ENCODE assay signal across 9 mouse cellular contexts in the genomic region with DNA sequence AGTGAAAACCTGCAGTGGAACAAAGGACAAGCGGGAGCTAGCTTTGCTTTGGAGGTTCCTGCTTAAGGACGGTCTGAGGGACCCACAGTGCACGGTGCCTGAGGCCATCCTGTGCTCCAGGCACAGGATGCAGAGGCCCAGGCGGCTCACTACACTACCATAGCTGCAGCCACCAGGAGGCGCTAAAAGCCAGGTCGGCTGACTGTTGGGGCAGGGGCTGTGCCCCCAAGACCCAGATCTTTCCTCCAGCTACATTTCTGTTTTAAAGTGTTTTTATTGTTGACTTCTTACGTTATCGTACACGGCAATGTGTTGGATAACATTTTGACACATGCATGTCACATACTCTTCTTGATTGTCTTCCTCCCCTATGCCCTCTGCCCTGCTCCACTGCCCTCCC. TPM values are rescaled to one million over a fixed set of nuclear protein-coding genes. Genes with fewer than 3 reads are reported as not detected.
DNase-seq lines count a peak whose midpoint lies in the region; ATAC-seq and TF ChIP-seq lines count a peak whose summit lies in the region.
"Had no signal": no experiment of that assay in that cellular context is flagged by ENCODE, and none has a peak within 500 bp of the region (broad histone marks: within the 10 kb centered on the region; RNA-seq: fewer than 3 reads in every experiment).

No protein-coding gene starts in this region.

- no peak overlapping the region for H3K4me2 ChIP-seq in heart, embryonic 11.5 days
- H3K4me2 ChIP-seq in midbrain, embryonic 13.5 days (replicated peaks): no peak overlapping the region
- no peak overlapping the region for H3K4me2 ChIP-seq in kidney, postnatal 0 days (ENCODE audit: low read length)
- H3K4me2 ChIP-seq: limb, embryonic 15.5 days had no signal

- no peak for TF ChIP-seq POLR2A in heart, adult 2 months (IDR thresholded peaks at IDR 0.05; ENCODE audit: insufficient read depth, low read depth, low read length)

- DNase-seq in heart, adult 2 months: no peak
- peak; percentile 42 for DNase-seq in midbrain, embryonic 10.5 days (ENCODE audit: low spot score)
- DNase-seq in kidney, postnatal 0 days (ENCODE audit: low spot score): no peak
- DNase-seq in thymus, postnatal 36 days: peak; percentile 53 to 54
- no peak for DNase-seq in frontal cortex, postnatal 36 days (ENCODE audit: low spot score in 2 of 2)
- no peak for DNase-seq in urinary bladder, postnatal 10 days (ENCODE audit: low spot score)

- WGBS in heart, adult 2 months: 56% methylated on average over 9 of the region's 9 CpGs
- 49% methylated on average over 9 of the region's 9 CpGs for WGBS in heart, embryonic 11.5 days (ENCODE audit: insufficient replicate concordance)
- WGBS in midbrain, embryonic 10.5 days: 54% methylated on average over 9 of the region's 9 CpGs
- WGBS in midbrain, embryonic 13.5 days: 55% methylated on average over 9 of the region's 9 CpGs
- 59% methylated on average over 9 of the region's 9 CpGs for WGBS in kidney, postnatal 0 days

- H3K79me2 ChIP-seq in heart, adult 2 months (replicated peaks; ENCODE audit: control insufficient read depth, insufficient read depth, low read length): no peaks in the 10 kb centered on the region

- no peak overlapping the region for H3K27ac ChIP-seq in heart, adult 2 months
- no peak overlapping the region for H3K27ac ChIP-seq in heart, embryonic 11.5 days (ENCODE audit: low read depth, low read length)
- H3K27ac ChIP-seq in midbrain, embryonic 10.5 days (replicated peaks): no peak overlapping the region
- no peak overlapping the region for H3K27ac ChIP-seq in midbrain, embryonic 13.5 days
- H3K27ac ChIP-seq in kidney, postnatal 0 days: no peak overlapping the region
- H3K27ac ChIP-seq: limb, embryonic 15.5 days had no signal

- H3K4me3 ChIP-seq in heart, adult 2 months: no peak overlapping the region
- H3K4me3 ChIP-seq in heart, embryonic 11.5 days (ENCODE audit: low read depth, low read length): no peak overlapping the region
- H3K4me3 ChIP-seq in midbrain, embryonic 10.5 days: no peak overlapping the region
- no peak overlapping the region for H3K4me3 ChIP-seq in midbrain, embryonic 13.5 days (replicated peaks)
- no peak overlapping the region for H3K4me3 ChIP-seq in kidney, postnatal 0 days (replicated peaks; ENCODE audit: low read depth, low read length)
- H3K4me3 ChIP-seq: limb, embryonic 15.5 days had no signal

- peak; percentile 47 for TF ChIP-seq CTCF in heart, adult 2 months (IDR thresholded peaks at IDR 0.05)
- peak; percentile 54 for TF ChIP-seq CTCF in kidney, postnatal 0 days (IDR thresholded peaks at IDR 0.05; ENCODE audit: low read depth)

- intact Hi-C loops in heart, adult 2 months (cut with DNase I): no loop called here

- no peak for ATAC-seq in heart, embryonic 11.5 days (replicated peaks; ENCODE audit: insufficient number of reproducible peaks, low FRiP score, low TSS enrichment)
- ATAC-seq in midbrain, embryonic 13.5 days: no peak
- no peak for ATAC-seq in kidney, postnatal 0 days (replicated peaks; ENCODE audit: low FRiP score, low read depth)

- H3K9ac ChIP-seq in heart, adult 2 months (ENCODE audit: low read depth, low read length): no peak overlapping the region
- no peak overlapping the region for H3K9ac ChIP-seq in heart, embryonic 11.5 days (ENCODE audit: low read depth, low read length)
- no peak overlapping the region for H3K9ac ChIP-seq in midbrain, embryonic 13.5 days (replicated peaks)
- H3K9ac ChIP-seq in kidney, postnatal 0 days (ENCODE audit: low read depth, low read length): no peak overlapping the region
- H3K9ac ChIP-seq: limb, embryonic 15.5 days had no signal

- H3K4me1 ChIP-seq in heart, adult 2 months (ENCODE audit: control insufficient read depth, insufficient read depth, low read length): no peaks in the 10 kb centered on the region
- peaks cover 12% of the 10 kb centered on the region for H3K4me1 ChIP-seq in heart, embryonic 11.5 days (ENCODE audit: control insufficient read depth, insufficient read depth, low read length)
- no peaks in the 10 kb centered on the region for H3K4me1 ChIP-seq in midbrain, embryonic 10.5 days
- no peaks in the 10 kb centered on the region for H3K4me1 ChIP-seq in midbrain, embryonic 13.5 days (replicated peaks)
- no peaks in the 10 kb centered on the region for H3K4me1 ChIP-seq in kidney, postnatal 0 days (replicated peaks; ENCODE audit: insufficient read depth, low read length)
- H3K4me1 ChIP-seq: limb, embryonic 15.5 days had no signal

- TF ChIP-seq EP300 in heart, adult 2 months (IDR thresholded peaks at IDR 0.05; ENCODE audit: insufficient read depth, low read depth, low read length): no peak

- no peaks in the 10 kb centered on the region for H3K36me3 ChIP-seq in heart, adult 2 months (ENCODE audit: control insufficient read depth, insufficient read depth, low read length)
- H3K36me3 ChIP-seq in heart, embryonic 11.5 days (ENCODE audit: control insufficient read depth, insufficient read depth, low read length): no peaks in the 10 kb centered on the region
- no peaks in the 10 kb centered on the region for H3K36me3 ChIP-seq in midbrain, embryonic 10.5 days
- no peaks in the 10 kb centered on the region for H3K36me3 ChIP-seq in midbrain, embryonic 13.5 days
- H3K36me3 ChIP-seq in kidney, postnatal 0 days (ENCODE audit: insufficient read depth, low read length): no peaks in the 10 kb centered on the region
- H3K36me3 ChIP-seq: limb, embryonic 15.5 days had no signal

- no peaks in the 10 kb centered on the region for H3K27me3 ChIP-seq in heart, adult 2 months (ENCODE audit: control insufficient read depth, insufficient read depth, low read length)
- no peaks in the 10 kb centered on the region for H3K27me3 ChIP-seq in heart, embryonic 11.5 days (ENCODE audit: control insufficient read depth, insufficient read depth, low read length)
- no peaks in the 10 kb centered on the region for H3K27me3 ChIP-seq in midbrain, embryonic 10.5 days (ENCODE audit: low read depth, poor library complexity, severe bottlenecking)
- no peaks in the 10 kb centered on the region for H3K27me3 ChIP-seq in midbrain, embryonic 13.5 days
- no peaks in the 10 kb centered on the region for H3K27me3 ChIP-seq in kidney, postnatal 0 days (ENCODE audit: insufficient read depth, low read length)
- H3K27me3 ChIP-seq: limb, embryonic 15.5 days had no signal

- H3K9me3 ChIP-seq in heart, embryonic 11.5 days (replicated peaks; ENCODE audit: control insufficient read depth, low read length): no peaks in the 10 kb centered on the region
- H3K9me3 ChIP-seq in midbrain, embryonic 10.5 days (replicated peaks): no peaks in the 10 kb centered on the region
- H3K9me3 ChIP-seq in midbrain, embryonic 13.5 days: no peaks in the 10 kb centered on the region
- no peaks in the 10 kb centered on the region for H3K9me3 ChIP-seq in kidney, postnatal 0 days (replicated peaks; ENCODE audit: low read length)
- H3K9me3 ChIP-seq: limb, embryonic 15.5 days had no signal

RNA-seq across cellular contexts. Expression of gene Scn11a, which starts 32.8 kb away (rescaled TPM):
- total RNA-seq in heart, adult 2 months (2021): under 1 TPM in 1 of 2 experiments, not detected in 1; 0.05 TPM
- polyA plus RNA-seq in heart, adult 2 months (2012; rRNA removed): 0.04 and 0.06 TPM in 2 replicates
- 0.06 and 0.14 TPM in 2 replicates for polyA plus RNA-seq in heart, embryonic 11.5 days (2014; fragmentation: Nextera tagmentation; extraction: Ambion mirVana)
- polyA plus RNA-seq in midbrain, embryonic 10.5 days (2016; fragmentation: Nextera tagmentation; extraction: Ambion mirVana): 0.21 and 0.36 TPM in 2 replicates
- polyA plus RNA-seq in midbrain, embryonic 13.5 days (2015; fragmentation: Nextera tagmentation; extraction: Ambion mirVana): 0.15 and 0.17 TPM in 2 replicates
- polyA plus RNA-seq in kidney, postnatal 0 days (2015; fragmentation: Nextera tagmentation; extraction: Ambion mirVana): 0.07 TPM in 1 of 2 replicates, not detected in the other

Comparison
In these comparisons a context has a peak if more than half of its experiments do, and no peak if none do; other contexts are left out.
1. DNase-seq: peak in midbrain, embryonic 10.5 days (single experiment) and thymus, postnatal 36 days (2 of 2); none in heart, adult 2 months (0 of 2), kidney, postnatal 0 days (single experiment), frontal cortex, postnatal 36 days (0 of 2) and urinary bladder, postnatal 10 days (single experiment).